Mouse (Mus musculus): ENCODE measurements around the gene Psap. TPM values are rescaled to one million over a fixed set of nuclear protein-coding genes. Genes with fewer than 3 reads are reported as not detected.
A peak's percentile ranks its signal among the peaks of the same experiment; 100 is the strongest.
"Not testable (repeated sequence)": the region's sequence is repeated elsewhere in the genome, so short reads cannot be mapped to it uniquely, and the experiment has no call there.

The Psap gene
- polyA plus RNA-seq (2014; fragmentation: Nextera tagmentation; extraction: Ambion mirVana), result 124 and 134 TPM in 2 replicates

DNA sequence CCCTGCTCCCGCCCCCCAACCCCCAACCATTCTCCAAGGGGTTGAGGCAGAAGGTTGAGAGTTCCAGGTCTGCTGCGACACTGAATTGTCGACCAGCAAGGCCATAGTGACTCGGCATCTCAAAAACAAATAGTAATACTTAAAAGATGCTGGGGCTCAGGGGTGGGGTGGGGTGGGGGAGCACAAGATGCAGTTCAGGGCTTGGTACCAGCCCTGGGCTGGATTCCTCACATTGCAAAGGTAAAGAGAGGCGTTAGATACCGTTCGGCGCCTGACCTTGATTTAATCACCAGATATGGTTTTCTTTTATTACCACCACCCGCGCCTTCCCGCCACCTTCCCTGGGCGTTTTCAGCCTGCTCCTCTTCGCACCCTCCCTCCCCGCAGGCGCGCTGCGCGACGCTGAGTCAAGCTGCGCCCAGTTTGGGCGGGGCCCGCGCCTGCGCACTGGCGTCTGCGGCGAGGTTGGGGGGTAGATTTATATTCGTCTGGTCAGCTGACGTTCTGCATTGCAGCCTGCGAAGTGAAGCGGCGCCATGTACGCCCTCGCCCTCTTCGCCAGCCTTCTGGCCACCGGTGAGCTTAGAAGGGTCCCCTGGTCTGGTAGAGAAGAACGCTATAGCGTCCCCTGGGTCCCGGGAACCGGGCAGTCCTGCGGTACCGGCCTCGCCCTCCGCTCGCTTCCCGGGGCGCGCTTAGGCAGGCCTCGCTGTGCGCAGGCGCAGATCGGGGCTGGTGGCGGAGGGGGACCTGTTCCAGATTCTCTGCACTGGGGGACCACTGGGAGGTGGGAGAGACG is at the start of gene Psap:
Gene Psap, plus strand, starts transcription at position 421 of the 799 bp plus-strand sequence.
- no peaks in the 10 kb centered on the region for H3K9me3 ChIP-seq (ENCODE audit: control insufficient read depth, low read length)
- peak within 1 kb of the TSS; percentile 95 for H3K4me2 ChIP-seq (ENCODE audit: low read depth, low read length)
- DNase-seq (ENCODE audit: low spot score) (peak; percentile 96), ATAC-seq (ENCODE audit: low read depth) (peak; percentile 91)
- H3K27me3 ChIP-seq (replicated peaks; ENCODE audit: control insufficient read depth, insufficient read depth, low read length), result no peaks in the 10 kb centered on the region
- H3K4me3 ChIP-seq (ENCODE audit: low read depth, low read length), result peak within 1 kb of the TSS; percentile 69
- H3K36me3 ChIP-seq (ENCODE audit: control insufficient read depth, insufficient read depth, low read length), result no peaks in the 10 kb centered on the region
- H3K27ac ChIP-seq (replicated peaks; ENCODE audit: low read depth, low read length), result peak within 1 kb of the TSS; percentile 77
- peak within 1 kb of the TSS; percentile 90 for H3K9ac ChIP-seq (ENCODE audit: low read depth, low read length)
- peaks cover 27% of the 10 kb centered on the region for H3K4me1 ChIP-seq (ENCODE audit: control insufficient read depth, insufficient read depth, low read length)
- WGBS, result 4% methylated on average over 54 of the region's 54 CpGs

DNA sequence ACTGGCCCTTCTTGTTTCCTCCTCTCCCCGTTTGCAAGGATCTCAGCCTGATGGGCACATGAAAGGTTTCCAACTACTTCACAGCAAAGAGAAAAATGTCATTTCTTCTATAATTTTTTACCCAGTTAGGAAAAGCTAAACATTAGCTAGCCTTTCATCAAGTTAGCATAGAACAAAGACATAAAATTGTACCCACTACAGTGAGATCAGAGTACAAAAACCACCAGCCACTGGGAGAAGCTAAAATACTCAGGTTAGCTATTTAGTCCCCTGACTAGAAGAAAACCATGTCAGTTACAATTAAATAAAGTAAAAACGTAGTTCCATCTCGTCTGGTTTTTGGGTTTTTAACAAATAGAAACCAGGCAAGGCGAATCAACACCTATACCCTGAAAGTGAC is 49.8 kb upstream of the Psap start:
- ATAC-seq (ENCODE audit: low read depth), result no peak
- Histone ChIP-seq H3K4me3 (ENCODE audit: low read depth, low read length) (no peak overlapping the region), H3K4me2 (ENCODE audit: low read depth, low read length) (no peak overlapping the region), H3K9ac (ENCODE audit: low read depth, low read length) (no peak overlapping the region), H3K27me3 (replicated peaks; ENCODE audit: control insufficient read depth, insufficient read depth, low read length) (no peaks in the 10 kb centered on the region), H3K36me3 (ENCODE audit: control insufficient read depth, insufficient read depth, low read length) (no peaks in the 10 kb centered on the region), H3K27ac (replicated peaks; ENCODE audit: low read depth, low read length) (no peak overlapping the region), H3K4me1 (ENCODE audit: control insufficient read depth, insufficient read depth, low read length) (no peaks in the 10 kb centered on the region), H3K9me3 (ENCODE audit: control insufficient read depth, low read length) (no peaks in the 10 kb centered on the region)
- DNase-seq (ENCODE audit: low spot score), result no peak
- WGBS, result 44% methylated on average over 4 of the region's 4 CpGs

DNA sequence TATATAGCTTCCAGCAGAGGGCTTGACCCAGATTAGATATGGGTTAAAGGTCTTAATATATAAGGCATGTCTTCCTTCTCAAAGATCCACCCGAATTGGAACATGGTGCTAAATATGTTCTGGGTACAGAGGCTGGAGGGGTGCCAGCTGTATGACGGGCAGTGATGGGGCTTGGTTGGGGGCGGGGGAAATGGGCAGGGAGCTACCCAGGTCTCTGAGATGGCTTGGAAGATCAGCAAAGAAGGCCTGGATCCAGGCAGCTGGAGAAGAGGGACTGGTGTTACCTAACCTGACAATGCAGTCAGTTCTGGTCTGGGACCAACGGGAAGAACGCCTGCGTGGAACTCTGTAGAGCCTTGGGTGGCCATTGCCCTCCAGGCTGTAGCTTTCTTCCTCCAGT is 48.3 kb upstream of the Psap start:
- no peak overlapping the region for H3K4me2 ChIP-seq (ENCODE audit: low read depth, low read length)
- ATAC-seq (ENCODE audit: low read depth) (no peak), DNase-seq (ENCODE audit: low spot score) (no peak)
- 79% methylated on average over 5 of the region's 6 CpGs for WGBS
- H3K4me3 ChIP-seq (ENCODE audit: low read depth, low read length), result no peak overlapping the region
- H3K36me3 ChIP-seq (ENCODE audit: control insufficient read depth, insufficient read depth, low read length), result no peaks in the 10 kb centered on the region
- H3K4me1 ChIP-seq (ENCODE audit: control insufficient read depth, insufficient read depth, low read length), result no peaks in the 10 kb centered on the region
- no peaks in the 10 kb centered on the region for H3K27me3 ChIP-seq (replicated peaks; ENCODE audit: control insufficient read depth, insufficient read depth, low read length)
- H3K27ac ChIP-seq (replicated peaks; ENCODE audit: low read depth, low read length), result no peak overlapping the region
- H3K9ac ChIP-seq (ENCODE audit: low read depth, low read length), result no peak overlapping the region
- no peaks in the 10 kb centered on the region for H3K9me3 ChIP-seq (ENCODE audit: control insufficient read depth, low read length)

DNA sequence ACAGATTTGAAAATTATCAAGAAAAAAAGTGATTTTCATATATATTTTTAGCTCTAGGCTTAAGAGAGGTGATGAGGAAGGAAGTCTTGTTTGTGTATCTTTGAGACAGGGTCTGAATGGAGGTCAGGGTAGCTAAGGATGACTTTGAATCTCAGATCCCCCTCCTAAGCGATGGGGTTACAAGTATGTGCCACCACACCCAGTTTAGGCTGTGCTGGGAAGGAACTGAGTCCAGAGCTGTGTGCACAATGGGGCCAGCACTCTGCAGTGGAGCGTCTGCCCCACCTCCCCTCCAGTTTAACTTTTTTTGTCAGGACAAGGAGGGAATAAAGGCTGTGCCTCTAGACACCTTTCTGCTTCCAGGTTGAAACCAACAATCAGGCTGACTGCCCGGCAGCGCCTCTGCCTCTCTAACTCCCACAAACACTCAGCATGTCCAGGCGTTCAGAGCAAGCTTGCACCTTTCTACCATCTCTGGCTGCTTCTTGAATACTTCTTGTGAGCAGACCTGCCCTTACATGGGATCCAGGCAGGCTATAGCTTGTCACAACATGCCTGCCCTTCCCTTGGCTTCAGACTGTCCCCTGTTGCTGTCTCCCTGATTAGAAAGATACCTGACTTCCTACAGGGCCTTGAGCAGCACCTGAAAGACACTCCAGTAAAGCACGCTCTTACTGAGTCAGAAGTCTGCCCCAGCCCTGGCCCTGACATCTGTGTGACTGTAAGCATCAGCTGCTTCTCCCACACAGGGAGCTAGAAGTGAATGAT is 46.9 kb upstream of the Psap start:
- ATAC-seq (ENCODE audit: low read depth) (0 out of 2 replicates have a peak, but pooled peaks have one; percentile 76), DNase-seq (ENCODE audit: low spot score) (peak; percentile 47)
- H3K4me2 ChIP-seq (ENCODE audit: low read depth, low read length), result no peak overlapping the region
- H3K36me3 ChIP-seq (ENCODE audit: control insufficient read depth, insufficient read depth, low read length), result no peaks in the 10 kb centered on the region
- no peaks in the 10 kb centered on the region for H3K4me1 ChIP-seq (ENCODE audit: control insufficient read depth, insufficient read depth, low read length)
- no peaks in the 10 kb centered on the region for H3K27me3 ChIP-seq (replicated peaks; ENCODE audit: control insufficient read depth, insufficient read depth, low read length)
- no peaks in the 10 kb centered on the region for H3K9me3 ChIP-seq (ENCODE audit: control insufficient read depth, low read length)
- WGBS, result 61% methylated on average over 6 of the region's 6 CpGs
- H3K27ac ChIP-seq (replicated peaks; ENCODE audit: low read depth, low read length), result no peak overlapping the region
- no peak overlapping the region for H3K9ac ChIP-seq (ENCODE audit: low read depth, low read length)
- H3K4me3 ChIP-seq (ENCODE audit: low read depth, low read length), result no peak overlapping the region

DNA sequence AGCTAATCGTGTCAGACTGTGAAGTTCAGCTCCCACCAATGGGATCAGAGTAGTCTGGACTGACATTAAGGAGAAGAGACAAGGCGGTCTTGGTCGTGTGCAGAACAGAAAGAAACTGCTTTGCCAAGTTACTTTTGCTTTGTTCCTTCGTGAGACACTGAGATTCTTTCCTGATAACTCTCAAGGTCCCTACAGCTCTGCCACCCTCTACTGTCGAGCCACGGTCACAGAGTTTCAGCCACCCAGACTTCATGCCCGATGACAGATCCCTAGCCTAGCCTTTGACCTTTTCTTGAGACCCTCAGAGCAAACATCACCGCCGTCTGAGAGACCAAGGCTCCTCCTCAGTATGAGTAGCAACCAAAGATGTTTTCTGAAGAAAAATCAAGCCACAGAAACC is 43.4 kb upstream of the Psap start:
- ATAC-seq (ENCODE audit: low read depth), result no peak

DNA sequence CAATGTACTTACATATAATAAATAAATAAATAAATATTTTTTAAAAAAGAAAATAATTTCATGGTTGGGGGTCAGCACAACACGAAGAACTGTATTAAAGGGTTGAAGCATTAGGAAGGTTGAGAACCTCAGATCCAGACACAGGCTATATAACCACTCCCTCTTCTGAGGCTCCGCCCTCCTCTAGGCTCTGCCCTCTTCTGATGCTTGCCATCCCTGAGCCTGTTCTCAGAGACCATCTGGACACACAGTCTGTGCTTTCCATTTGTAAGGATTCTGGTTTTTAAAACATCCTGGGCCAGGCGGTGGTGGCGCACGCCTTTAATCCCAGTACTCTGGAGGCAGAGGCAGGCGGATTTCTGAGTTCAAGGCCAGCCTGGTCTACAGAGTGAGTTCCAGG is 41.6 kb upstream of the Psap start:
- ATAC-seq (ENCODE audit: low read depth); H3K9ac ChIP-seq (ENCODE audit: low read depth, low read length); H3K9me3 ChIP-seq (ENCODE audit: control insufficient read depth, low read length); H3K27me3 ChIP-seq (replicated peaks; ENCODE audit: control insufficient read depth, insufficient read depth, low read length); H3K4me1 ChIP-seq (ENCODE audit: control insufficient read depth, insufficient read depth, low read length); DNase-seq (ENCODE audit: low spot score); H3K4me2 ChIP-seq (ENCODE audit: low read depth, low read length); H3K27ac ChIP-seq (replicated peaks; ENCODE audit: low read depth, low read length); H3K4me3 ChIP-seq (ENCODE audit: low read depth, low read length); H3K36me3 ChIP-seq (ENCODE audit: control insufficient read depth, insufficient read depth, low read length): not testable (repeated sequence)
- 94% methylated on average over 6 of the region's 6 CpGs for WGBS

More for the DNA sequence above, 43.4 kb upstream of the Psap start:
- no peak overlapping the region for H3K9ac ChIP-seq (ENCODE audit: low read depth, low read length)
- H3K9me3 ChIP-seq (ENCODE audit: control insufficient read depth, low read length), result no peaks in the 10 kb centered on the region
- no peaks in the 10 kb centered on the region for H3K27me3 ChIP-seq (replicated peaks; ENCODE audit: control insufficient read depth, insufficient read depth, low read length)
- no peak overlapping the region for H3K27ac ChIP-seq (replicated peaks; ENCODE audit: low read depth, low read length)
- DNase-seq (ENCODE audit: low spot score), result no peak
- no peak overlapping the region for H3K4me2 ChIP-seq (ENCODE audit: low read depth, low read length)
- no peaks in the 10 kb centered on the region for H3K36me3 ChIP-seq (ENCODE audit: control insufficient read depth, insufficient read depth, low read length)
- no peak overlapping the region for H3K4me3 ChIP-seq (ENCODE audit: low read depth, low read length)
- 74% methylated on average over 9 of the region's 9 CpGs for WGBS
- no peaks in the 10 kb centered on the region for H3K4me1 ChIP-seq (ENCODE audit: control insufficient read depth, insufficient read depth, low read length)

DNA sequence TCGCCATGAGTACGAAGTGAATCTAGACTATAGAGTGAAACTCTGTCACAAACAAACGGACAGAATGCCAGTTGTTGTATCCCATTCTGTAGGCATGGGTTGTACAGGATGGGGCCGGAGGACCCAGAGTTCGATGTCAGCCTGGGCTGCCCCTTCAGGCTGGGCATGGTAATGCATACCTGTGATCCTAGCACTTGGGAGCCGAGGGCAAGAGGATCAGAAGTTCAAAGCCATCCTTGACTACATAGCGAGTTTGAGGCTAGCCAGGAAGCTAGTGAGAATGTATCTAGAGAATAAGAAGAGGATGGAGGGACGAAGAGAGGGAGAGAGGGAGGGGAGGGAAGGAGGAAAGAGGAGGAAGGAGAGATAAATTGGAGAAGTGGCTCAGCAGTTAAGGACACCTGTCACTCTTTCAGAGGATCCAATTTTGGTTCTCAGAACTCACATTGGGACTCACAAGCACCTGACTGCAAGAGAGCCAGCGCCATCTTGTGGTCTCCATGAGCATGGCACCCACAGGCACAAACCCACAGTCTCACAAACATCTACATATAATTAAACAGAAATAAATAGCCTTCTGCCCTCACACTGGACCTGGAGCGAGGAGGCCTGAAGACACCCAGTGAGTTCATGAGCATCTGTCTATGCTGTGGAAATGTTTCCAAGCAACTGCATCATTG is 39.8 kb upstream of the Psap start:
- no peak for ATAC-seq (ENCODE audit: low read depth)
- WGBS, result 65% methylated on average over 10 of the region's 10 CpGs
- Histone ChIP-seq H3K27ac (replicated peaks; ENCODE audit: low read depth, low read length) (no peak overlapping the region), H3K36me3 (ENCODE audit: control insufficient read depth, insufficient read depth, low read length) (no peaks in the 10 kb centered on the region), H3K4me1 (ENCODE audit: control insufficient read depth, insufficient read depth, low read length) (no peaks in the 10 kb centered on the region), H3K4me2 (ENCODE audit: low read depth, low read length) (no peak overlapping the region), H3K9ac (ENCODE audit: low read depth, low read length) (no peak overlapping the region), H3K27me3 (replicated peaks; ENCODE audit: control insufficient read depth, insufficient read depth, low read length) (no peaks in the 10 kb centered on the region), H3K9me3 (ENCODE audit: control insufficient read depth, low read length) (no peaks in the 10 kb centered on the region), H3K4me3 (ENCODE audit: low read depth, low read length) (no peak overlapping the region)
- peak; percentile 38 for DNase-seq (ENCODE audit: low spot score)

DNA sequence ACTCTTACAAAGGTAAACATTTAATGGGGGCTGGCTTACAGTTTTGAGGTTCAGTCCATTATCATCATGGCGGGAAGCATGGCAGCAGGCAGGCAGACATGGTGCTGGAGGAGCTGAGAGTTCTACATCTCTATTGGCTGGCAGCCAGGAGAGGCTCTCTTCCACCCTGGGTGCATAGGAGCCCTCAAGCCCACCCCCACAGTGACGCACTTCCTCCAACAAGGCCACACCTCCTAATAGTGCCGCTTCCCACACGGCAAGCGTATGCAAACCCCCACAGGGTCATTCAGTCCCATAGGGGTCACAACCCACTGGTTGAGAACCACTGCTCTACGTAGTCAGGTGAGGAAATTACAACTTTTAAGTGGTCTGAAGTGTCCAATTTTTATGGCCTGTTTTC is 37.0 kb upstream of the Psap start:
- no peaks in the 10 kb centered on the region for H3K4me1 ChIP-seq (ENCODE audit: control insufficient read depth, insufficient read depth, low read length)
- H3K27me3 ChIP-seq (replicated peaks; ENCODE audit: control insufficient read depth, insufficient read depth, low read length), result no peaks in the 10 kb centered on the region
- no peaks in the 10 kb centered on the region for H3K36me3 ChIP-seq (ENCODE audit: control insufficient read depth, insufficient read depth, low read length)
- 80% methylated on average over 6 of the region's 6 CpGs for WGBS
- H3K4me3 ChIP-seq (ENCODE audit: low read depth, low read length), result no peak overlapping the region
- no peak for DNase-seq (ENCODE audit: low spot score)
- no peaks in the 10 kb centered on the region for H3K9me3 ChIP-seq (ENCODE audit: control insufficient read depth, low read length)
- H3K27ac ChIP-seq (replicated peaks; ENCODE audit: low read depth, low read length), result no peak overlapping the region
- no peak overlapping the region for H3K9ac ChIP-seq (ENCODE audit: low read depth, low read length)
- ATAC-seq (ENCODE audit: low read depth), result no peak
- no peak overlapping the region for H3K4me2 ChIP-seq (ENCODE audit: low read depth, low read length)
